Mouse (Mus musculus): ENCODE data around the gene Plekhd1.

Plekhd1 gene

DNA sequence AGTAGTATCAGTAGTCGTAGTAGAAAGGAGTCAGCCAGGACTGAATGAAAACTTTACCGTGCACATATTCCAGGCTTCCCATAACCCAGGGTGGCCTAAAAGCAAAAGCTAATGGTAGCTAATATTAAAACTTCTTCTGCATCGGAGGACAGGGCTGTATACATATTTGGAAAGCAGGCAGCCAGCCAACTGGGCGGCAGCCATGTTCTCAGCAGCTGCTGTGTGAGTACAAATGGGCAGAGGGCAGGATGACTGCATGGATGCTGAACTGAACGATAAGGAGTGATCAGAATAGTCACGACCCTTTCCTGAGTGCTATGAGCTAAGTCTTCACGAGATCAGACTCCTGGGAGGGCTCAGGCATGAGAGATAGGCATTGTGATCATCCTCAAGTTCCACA, 8.9 kb downstream of the Plekhd1 start:
- no peak for DNase-seq

DNA sequence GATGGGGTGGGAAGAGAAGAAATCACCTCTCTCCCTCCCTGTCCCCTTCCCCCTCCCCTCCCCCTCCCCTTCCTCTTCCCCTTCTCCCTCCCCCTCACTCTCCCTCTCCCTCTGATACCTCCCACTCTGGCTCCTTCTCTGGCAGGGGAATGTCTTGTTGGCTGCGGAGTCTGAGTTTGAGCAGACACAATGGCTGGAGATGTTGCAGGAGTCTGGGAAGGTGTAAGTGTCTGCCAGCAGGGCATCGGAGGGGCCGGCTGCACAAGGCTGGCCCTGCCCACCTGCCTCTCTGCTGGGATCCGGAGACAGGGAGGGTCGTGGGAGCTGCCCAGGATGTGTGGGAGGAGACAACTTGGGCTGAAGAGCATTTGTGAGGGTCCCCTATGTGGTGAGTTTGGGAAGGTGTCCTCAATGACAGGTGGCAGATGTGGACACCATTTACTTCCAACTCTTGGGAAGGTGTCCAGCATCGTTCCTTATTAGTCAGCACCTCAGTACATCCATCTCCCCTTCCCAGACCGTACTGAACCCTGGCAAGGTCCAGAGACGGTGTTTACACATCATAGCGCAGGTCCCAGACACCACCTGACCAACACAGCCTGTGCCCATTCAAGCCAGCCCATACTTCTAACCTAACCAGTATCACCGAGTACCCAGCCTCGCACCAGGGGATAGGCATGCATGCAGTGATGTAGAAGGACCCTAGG, 14.0 kb downstream of the Plekhd1 start:
- DNase-seq: no peak

DNA sequence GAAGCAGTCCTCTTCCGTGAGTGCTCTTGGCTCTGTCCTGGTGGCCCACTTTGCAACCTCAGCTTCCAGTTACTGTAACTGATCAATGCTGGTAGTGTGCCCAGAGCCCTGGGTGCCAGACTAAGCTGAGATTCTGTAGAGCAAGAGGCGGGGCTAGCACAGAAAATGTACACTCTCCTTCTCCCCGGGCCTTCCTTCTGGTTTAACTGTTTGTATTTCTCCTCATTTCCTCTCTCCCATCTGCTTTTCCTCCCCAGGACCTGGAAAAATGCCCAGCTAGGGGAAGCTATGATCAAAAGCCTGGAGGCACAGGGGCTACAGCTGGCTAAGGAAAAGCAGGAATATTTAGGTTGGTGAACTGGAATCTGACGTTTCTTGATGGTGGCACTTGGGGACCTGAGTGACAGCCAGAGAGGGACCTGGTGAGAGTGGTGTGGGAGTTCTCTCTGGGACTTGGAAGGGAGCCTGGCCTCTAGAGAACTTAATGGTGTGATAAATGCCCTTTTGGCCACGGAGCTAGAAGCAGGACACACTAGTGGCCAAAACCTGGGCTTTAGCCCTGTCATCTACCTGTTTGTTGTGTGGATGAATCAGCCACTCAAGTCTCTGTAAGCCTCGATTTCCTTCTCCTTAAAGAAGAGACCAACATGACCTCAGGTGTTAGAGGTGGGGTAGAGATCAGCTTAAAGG, 14.7 kb downstream of the Plekhd1 start:
- DNase-seq: no peak

DNA sequence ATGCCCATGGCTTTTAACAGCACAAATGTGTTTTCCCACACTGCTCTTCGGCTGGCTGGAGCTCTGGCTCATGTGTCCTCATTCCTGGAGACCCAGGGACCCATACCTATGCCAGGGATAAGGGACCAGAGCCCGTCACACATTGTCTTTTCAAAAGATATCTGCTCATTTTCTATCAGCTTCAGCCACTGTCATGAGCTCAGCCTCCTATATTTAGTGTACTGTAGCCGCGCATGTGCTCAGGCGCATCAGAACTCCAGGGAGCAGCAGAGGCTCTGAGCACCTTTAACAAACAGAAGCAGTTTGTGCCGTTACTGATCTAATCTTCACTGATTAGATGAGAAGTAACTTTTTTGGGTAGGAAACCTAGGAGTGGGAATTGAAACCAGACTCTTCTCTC, 23.5 kb downstream of the Plekhd1 start:
- DNase-seq: no peak

DNA sequence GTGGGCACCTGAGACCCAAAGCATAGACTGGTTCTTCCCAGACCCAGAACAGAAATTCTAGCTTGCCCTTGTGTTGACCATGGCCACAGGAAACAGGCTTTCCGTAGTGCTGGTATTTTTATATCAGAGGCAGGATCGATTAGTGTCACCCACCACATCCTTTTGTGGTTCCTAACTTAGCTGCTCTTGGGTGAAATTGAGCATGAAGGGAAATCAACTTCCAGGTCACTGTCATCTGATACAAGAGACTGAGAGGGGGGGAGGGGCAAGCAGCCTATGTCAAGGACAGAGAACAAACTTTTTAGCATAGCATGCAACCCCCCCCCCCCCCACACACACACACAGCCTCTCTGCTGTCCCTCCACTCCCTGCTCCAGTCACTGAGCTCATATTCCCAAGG, 26.8 kb downstream of the Plekhd1 start:
- DNase-seq: no peak

DNA sequence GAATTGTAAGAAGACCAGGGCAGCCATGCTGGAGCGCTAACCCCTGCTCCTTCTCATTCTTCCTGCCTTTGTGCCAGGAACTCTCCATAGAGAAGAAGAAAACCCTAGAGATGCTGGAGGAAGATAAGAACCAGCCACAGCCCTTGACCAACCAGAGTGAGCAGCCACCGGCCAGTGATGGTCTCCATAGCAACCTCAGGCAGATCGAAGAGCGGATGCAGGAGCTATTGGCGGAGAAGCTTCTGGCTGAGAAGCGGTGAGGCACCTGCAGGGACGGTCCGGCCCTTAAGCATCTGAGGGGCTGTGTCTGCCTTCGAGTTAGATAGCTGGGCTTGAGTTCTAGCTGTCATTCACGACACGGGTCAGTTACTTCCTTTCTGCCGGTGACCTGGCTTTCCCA, 28.1 kb downstream of the Plekhd1 start:
- no peak for DNase-seq

DNA sequence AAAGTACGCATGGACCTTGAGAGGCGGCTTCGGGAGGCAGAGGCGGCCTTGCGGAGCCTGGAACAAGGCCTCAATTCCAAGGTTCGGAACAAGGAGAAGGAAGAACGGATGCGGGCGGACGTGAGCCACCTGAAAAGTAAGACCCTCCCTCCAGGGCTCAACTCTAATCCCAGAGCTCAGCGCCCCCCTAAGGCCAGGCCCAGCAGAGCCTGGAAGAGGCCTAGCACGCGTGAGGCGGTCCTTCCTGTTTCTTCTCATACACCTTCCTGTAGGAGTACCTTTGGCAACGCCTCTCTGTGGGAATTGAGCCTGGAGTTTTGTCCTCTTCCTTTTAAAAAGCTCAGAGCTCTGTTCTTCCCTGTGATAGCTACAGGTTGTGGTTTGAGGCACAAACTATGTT, 29.1 kb downstream of the Plekhd1 start:
- no peak for DNase-seq

DNA sequence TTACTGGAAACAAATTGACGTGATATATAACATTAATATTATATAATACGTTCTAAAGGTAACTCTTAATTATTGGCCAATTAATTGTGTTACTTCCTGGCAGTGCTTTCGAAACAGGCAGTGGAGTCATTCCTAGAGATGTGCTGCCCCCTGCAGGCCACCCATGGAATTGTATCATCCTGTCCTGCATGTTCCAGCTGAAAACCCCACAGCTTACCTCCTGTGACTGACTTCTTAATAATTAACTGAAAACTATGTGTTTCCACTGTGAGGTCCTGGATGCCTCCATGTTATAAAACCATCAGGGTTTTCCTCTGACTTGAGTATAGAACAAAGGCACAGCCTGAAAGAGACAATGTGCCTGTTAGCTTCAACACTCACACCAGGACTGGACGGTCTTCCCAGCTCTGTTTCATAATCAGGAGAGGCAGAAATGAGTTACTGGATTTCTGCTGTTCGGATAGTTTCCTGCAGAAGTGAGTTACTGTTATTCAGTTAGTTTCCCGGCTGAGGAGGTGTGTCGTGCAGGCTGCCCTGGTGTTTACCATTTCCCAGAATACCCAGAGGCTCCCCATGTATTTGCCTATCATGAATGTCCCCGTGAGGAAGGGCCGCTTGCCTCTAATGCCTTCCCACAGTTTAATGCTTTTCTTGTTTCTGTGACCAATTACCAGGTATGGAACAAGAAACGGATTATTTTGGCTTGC, 32.6 kb downstream of the Plekhd1 start:
- peak; percentile 77 for DNase-seq

DNA sequence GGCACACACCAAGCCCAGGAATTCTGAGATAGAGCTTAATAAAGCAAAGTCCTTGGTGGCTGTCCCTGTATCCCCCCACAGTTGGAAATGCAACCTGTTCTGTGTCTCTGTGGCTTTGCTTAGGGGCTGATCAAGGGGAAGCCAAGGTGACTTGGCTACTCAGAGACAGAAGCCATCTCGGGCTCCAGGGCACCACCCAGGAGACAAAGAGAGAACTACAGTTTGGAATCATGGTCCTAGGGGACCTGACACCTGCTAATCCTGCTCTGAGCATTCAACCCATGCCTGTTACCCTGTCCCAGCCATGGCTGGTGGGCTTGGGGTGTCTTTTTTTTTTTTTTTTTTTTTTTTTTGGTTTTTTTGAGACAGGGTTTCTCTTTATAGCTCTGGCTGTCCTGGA, 35.8 kb downstream of the Plekhd1 start:
- DNase-seq: no peak

DNA sequence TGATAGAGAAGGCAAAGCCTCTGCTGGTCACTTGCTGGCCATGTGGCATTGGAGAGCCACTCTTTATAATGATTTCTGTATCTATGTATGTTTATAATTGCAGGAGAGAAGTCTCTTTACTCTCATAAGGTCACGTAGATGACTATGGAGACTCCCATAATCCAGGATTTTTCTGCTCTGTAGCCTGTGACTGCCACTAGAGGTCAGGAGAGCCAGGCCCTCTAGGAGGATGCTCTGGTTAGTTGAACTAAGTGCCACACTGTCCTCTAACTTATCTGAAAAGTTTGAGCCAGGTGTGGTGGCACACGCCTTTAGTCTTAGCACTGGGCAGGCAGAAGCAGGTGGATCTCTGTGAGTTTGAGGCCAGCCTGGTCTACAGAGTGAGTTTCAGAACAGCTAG, 36.4 kb downstream of the Plekhd1 start:
- DNase-seq: peak; percentile 21

DNA sequence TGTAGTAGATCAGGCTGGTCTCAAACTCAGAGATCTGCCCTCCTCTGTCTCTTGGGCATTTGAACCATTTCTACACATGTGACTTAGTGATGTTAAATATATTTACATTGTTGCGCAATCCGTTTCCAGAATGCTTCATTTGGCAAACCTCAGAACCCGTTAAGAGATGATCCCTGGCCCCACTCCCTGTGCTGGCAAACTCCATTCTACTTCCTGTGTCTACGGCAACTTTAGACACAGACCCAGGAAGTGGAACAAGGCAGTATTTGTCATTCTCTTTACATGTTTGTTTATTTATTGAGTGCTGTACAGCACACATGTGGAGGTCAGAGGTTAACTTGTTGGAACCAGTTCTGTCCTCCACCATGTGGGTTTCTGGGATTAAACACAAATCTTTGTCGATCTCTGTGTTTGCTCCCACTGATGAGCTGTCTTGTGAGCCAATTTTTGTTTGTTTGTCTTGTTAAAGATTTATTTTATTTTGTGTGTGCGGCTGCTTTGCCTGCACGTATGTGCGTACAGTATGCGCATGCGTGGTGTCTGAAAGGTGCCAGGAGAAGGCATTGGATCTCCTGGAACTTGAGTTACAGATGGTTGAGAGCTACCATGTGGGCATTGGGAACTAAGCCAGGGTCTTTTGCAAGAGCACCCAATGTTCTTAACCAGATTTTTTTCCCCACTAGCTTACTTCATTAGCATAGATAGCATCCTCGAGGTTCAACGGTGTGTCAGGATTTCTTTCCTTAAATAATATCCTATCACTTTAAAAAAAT, 37.6 kb downstream of the Plekhd1 start:
- DNase-seq: no peak

DNA sequence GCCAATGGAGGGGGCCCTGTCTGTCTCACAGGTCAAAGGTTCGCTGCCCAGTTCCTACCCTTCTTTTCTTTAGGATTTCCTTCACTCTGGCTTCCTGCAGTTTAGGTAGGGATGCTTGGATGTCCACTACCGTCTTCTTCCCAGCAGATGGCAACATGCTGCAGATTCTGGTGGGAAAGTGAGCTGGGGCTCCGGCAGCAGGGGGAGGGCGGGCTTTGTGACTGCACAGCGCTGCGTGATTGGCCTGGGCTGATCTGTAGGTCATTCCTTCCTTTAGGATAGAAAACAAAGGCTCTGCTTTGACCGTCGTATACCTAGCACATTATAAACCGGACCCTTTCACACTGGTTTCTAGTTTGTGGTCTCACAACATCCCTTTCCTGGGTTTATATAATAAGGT, 38.2 kb downstream of the Plekhd1 start:
- peak; percentile 88 for DNase-seq

DNA sequence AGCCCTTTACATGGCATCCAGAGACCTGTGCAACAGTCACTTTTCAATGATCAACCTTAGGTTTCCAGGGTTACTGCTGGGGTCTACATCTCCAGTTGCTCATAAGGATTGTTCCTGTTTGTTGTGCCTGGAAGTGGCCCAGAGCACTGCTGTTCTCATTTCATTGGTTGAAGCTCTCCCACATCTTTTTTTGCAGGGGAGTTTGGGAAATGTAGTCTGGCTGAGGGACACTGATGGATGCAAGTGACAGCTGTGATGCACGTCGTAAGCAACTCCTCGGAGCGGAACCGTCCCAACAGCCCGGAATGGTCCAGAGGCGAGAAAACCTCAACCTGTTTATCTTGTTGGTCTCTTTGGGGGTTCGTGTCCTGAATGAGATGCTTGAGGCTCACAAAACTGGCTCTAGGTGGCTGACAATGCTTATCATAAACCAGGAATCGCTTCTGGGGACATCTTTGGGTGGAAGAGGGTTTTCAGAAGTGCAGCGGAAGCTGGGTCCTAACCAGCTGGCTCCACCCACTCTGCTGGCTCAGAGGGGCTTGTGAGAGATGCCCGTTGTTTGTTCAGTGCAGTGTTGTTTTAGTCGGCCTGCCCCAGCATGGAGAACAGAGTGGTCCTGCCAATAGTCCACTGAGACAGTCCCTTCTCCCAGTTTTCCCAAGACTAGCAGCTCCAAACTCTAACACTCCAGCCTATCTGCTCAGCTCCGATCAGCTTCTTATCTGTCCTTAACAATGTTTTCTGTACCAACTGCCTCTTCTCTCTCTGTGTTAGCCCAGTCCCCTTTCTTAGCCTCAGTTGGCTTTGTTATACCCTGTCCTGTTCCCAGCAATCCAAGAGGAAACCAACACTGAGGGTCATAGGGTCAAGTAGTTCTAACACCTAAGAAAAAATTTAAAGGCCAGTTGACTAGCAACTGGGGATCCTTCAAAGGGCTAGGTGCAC, 42.4 kb downstream of the Plekhd1 start:
- DNase-seq: no peak

DNA sequence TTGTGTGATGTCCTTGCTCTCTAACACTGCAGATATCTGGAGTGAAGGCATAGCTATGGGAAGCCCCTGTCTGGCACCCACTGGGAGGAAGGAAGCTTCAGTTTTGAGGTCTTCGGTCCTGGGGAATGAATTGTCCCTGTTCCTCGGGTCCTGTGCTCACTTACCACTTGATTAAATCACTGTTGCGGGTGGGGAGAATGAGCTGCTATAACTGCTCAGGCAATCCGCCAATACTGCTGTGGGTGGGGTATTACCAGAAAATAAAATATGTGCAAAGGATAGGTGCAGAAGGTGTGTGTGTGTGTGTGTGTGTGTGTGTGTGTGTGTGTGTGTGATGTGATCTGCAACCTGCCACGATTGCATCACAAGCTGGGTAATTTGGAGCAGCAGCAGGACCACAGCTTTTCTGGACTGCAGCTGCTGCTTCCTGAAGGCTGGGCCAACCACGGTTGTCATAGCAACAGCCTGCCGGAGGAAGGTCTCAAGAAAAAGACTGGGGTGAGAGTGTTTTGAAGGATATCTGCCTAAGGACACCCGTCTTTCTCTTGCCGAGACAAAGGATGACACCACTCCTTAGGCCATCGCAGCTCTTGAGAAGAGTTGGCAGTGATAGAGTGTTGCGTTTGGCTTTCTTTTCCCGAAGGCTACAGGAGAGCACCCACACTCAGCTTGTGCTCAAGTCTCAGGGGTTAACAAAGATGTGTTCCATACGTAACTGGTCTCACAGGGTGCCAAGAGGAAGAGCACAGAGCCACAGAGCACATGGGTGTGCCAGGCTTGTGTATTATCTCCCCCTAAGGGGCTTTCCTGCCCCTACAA, 44.3 kb downstream of the Plekhd1 start:
- DNase-seq: peak; percentile 79

DNA sequence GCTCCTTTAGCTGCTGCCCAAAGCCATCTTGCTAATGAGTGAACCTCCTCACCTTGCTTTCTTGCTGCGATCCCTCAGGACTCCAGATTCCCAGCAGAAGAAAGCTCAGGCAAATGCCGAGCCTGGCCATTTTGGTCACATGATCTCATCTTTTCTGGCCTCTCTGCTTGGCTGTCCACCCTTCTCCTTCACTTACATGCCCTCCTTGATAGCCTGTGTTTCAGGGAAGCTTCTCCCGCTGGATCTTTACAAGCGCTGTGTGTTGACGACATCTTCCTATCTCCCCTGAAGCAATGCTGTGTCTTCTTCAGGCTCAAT, 44.9 kb downstream of the Plekhd1 start:
- DNase-seq: no peak

DNA sequence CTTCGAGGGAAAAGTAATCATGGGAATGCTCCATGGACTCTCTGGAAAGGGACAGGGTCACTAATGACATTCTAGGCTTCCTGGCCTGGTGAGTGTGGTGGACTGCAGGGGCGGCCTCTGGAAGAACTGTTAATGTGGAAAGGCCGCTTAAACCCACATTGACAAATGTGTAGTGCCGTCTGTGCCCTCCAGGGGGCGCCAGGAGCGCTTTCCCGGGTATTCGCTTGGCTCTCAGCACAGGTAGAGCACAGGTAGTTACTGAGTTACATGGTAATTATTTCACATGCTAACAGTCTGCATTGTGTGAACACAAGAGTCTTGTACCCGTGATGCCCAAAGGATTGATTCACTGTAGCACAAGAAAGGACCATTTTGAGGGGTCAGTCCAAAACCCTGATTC, 47.1 kb downstream of the Plekhd1 start:
- DNase-seq: no peak

DNA sequence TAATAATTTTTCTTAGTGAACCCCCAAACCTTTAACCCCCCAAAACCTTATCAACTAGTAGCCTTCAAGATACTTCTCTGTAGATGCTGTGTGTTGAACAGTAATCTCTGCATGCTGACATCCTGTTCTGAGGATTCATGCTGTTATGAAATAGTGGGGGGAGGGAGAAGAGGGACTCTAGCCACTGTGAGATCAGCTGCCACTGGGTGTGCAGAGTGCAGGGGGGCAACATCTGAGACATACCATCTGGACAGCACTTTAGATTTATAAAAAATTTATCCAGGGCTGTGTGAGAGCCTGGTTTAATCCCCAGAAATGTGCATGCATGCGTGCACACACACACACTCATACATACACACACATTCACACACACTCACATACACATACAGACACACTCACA, 52.2 kb downstream of the Plekhd1 start:
- no peak for DNase-seq

DNA sequence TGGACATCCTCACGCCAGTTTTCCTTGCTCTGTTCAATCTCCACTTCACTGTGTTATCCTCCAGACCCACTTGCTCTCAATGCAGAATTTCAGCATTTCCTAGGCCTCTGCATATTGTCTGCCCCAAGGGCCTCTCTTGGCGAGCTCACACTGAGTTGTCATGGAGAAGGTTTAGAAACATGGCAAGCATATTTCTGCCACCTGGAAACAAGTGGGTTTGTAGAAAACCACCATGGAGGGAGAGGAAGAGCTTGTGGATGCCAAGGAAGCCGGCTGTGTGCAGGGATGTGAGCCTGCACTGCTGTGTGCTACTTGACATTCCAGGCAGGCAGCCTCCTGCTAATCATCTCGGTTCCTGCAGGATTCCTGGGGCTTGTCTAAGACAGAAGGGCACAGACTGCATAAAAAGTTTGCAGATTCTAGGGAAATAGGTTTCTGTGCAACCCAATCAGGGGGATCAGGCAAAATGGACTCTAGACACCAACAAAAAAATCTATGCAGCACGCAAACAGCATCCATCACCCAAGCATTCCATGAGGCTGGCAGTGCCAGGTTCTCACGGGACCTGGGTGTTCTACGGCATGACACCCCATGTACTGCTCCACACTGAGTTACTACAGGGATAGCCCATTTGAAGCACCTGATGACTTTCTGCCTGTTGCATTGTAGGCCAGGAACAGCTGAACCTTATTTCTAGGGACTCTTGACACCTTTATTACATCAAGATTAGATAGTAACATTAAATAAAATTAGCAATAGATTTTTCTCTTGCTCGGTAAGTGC, 53.8 kb downstream of the Plekhd1 start:
- DNase-seq: no peak

DNA sequence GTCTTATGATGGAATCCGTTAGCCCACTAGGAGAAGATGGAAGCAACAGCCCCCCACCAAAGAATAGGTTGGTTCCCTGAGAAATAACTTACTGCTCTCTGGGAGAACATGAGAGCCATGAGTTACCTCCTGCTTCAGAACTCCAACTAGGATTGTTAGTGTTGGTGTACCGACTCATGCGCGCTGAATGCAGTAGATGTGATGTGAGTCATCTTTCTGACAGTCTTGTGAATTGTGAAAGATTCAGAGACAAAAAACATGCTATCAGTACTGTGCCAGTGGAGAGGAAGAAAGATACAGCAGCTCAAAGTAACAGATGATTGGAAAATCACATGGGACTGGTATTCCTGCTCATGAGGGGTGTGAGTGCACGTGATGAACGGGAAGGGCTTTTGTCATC, 59.2 kb downstream of the Plekhd1 start:
- DNase-seq: no peak

DNA sequence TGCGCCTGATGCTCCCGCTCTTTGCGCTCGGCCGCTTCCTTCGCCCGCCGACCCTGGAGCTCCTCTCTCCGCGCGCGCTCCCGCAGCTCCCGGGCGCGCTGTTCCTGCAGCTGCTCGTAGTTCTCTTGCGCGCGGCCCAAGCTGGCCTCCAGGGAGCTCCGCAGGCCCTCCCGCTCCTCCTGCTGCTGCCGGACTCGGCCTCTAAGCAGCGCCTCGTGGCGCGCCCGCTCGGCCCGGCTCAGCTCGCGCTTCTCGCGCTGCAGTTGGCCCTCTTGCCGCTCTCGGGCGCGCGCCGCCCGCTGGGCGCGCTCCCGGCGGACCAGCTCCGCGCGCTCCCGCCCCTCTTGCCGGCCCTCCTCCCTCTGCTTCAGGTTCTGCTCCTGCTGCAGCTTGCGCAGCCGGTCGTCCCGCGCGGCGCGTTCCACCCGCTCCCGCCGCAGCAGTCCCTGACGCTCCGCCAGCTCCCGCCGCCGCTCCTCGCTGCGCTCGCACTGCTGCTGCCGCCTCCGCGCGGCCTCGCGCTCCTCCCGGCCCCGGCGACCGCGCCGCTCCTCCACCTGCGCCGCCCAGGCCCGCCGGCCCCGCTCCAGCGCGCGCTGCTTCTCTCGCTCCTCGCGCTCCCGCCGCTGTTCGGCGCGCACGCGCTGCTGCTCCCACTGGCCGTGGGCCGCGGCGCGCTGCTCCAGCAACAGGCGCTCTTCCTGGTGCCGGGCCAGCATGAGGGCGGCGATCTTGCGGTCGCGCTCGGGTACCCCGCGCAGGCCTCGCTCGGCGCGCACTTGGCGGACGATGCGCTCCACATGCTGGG, 65.6 kb downstream of the Plekhd1 start:
- peak; percentile 83 for DNase-seq
